Mouse (Mus musculus) C2C12 (cell line): ENCODE data around the gene H2afy2.

ENCODE experiments used
- CEBPB ChIP-seq: IDR thresholded peaks from one replicate; pipeline ENCODE4 v1.6.1; 2011; ENCODE audit warnings: low read depth, mild to moderate bottlenecking, control low read depth, moderate library complexity
- CTCF ChIP-seq: IDR thresholded peaks from one replicate; pipeline ENCODE4 v1.5.1; 2011; ENCODE audit not compliant: control insufficient read depth, insufficient read depth, insufficient read length

DNA sequence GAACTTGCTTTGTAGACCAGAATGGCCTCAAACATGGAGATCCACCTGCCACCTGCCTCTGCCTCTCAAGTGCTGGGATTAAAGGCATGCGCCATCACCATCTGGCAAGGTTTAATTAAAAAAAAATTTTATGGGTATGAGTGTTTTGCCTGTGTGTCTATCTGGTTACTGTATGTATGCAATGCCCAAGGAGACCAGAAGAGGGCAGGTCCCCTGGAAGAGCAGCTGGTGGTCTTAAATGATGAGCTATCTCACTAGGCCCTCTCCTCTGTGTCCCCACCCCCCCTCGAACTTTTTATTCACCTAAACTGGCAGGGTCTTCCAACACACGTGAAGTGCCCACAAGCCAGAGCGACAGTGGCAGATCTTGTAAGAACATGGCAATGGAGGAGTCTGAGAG, 42.1 kb downstream of the H2afy2 start:
- no peak for TF ChIP-seq CTCF
- no peak for TF ChIP-seq CEBPB
